Mouse (Mus musculus) G1E-ER4 (cell line): ENCODE results near the gene Arsa. TPM values are rescaled to one million over a fixed set of nuclear protein-coding genes. Genes with fewer than 3 reads are reported as not detected.

ENCODE experiments used
- GATA1 ChIP-seq: IDR thresholded peaks from one replicate; pipeline ENCODE4 v1.8.0; 2012; ENCODE audit warnings: low read length, inconsistent platforms
- polyA plus RNA-seq: library from polyadenylated mRNA; stranded (reverse); fragments of >175 nt; gene quantifications from 2 replicates; pipeline ENCODE4 v1.2.3, GENCODE M21; 2012

The Arsa gene
- polyA plus RNA-seq, 1 experiment: 57.4 TPM

DNA sequence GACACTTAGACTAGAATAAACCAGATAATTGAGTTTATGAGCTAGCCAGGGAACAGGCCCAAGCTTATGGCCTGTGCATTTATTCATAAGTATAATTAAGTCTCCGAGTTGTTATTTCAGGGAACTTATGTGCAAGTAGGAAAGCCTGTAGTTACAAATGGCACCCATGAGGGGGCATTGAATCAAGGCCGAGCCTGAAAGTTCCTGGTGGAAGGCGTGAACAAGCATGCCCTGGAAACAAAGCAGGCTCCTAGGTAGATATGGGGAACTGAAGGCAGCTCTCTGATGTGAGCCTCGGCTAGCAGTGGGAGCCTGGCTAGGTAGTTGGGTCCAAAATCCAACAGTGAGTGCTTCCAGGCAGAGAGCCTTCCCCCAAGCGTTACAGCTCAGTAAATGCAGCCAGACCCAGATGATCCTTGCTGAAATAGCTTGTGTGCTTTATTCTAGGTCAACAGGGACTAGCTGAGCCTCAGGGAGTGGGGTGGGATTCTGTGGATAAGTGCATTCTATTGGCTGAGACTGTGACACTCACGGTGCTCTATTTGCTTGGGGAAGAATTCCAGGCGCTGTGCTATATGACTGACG, 34.6 kb downstream of the Arsa start:
- no peak for TF ChIP-seq GATA1

- TF ChIP-seq GATA1: no peak
Observed at GRCm38 (mm10) chr15:89435878-89436277, 41.3 kb downstream of the Arsa start.

- TF ChIP-seq GATA1: no peak
Observed at GRCm38 (mm10) chr15:89434136-89434535, 43.1 kb downstream of the Arsa start.

GRCm38 (mm10) chr15:89432946-89433345, 44.3 kb downstream of the Arsa start:
- TF ChIP-seq GATA1: no peak

DNA sequence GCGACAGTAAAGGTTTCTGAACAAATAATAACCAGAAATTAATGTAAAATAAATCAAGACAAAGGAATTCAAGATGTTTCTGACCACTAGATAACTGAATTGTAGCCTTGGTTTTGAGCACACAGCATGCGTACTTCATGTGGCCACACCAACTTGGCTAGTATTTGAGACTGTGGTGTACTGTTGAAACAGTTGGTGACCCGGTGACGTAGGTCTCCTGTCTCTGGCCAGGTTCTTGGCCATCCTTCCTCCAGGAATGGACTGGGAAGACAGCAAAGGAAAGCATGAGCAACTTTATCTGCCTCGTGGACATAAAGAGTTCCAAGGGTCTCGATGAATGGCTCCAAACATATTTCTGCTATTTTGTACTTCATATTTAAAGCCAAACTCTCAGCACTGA, 45.4 kb downstream of the Arsa start:
- TF ChIP-seq GATA1: no peak

DNA sequence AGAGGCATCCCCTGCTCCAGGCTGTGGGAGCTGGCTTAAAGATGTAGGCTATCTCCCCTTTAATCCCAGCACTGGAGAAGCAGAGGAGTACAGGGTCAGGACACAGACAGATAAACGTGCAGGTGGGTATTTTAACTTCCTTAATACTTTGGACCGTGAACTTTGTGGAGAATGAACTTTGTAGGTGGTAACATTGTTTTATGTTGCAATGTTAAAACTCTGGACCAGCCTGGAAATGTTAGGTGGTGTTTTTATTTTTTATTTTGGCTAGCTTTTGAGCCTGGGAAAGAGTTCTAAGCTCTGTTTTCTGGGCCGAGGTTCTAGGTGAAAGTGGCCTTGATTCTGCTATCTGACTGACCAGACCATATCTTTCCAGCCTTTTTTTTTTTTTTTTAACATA, 46.0 kb downstream of the Arsa start:
- TF ChIP-seq GATA1: no peak

DNA sequence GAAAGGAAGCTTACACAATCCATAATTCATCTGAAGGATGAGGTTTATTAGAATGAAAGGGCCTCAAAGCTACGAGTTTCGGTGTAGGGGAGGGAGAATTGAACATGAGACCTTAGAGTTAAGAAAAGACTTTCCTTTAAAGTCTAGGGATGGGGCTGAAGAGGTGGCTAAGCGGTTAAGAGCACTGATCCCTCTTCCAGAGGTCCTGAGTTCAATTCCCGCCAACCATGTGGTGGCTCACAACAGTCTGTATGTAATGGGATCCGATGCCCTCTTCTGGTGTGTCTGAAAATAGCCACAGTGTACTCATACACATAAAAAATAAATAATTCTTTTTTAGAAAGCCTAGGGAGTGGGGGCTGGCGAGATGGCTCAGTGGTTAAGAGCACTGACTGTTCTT, 46.9 kb downstream of the Arsa start:
- no peak for TF ChIP-seq GATA1

- no peak for TF ChIP-seq GATA1
Observed at GRCm38 (mm10) chr15:89429352-89430221, 47.6 kb downstream of the Arsa start, which contains the start of the genes C730034F03Rik, Gm44502 and Chkb. Gene C730034F03Rik, plus strand, starts transcription at chr15:89429589. Gene Gm44502, minus strand, starts transcription at chr15:89429696. Gene Chkb, minus strand, starts transcription at chr15:89429908.

- no peak for TF ChIP-seq GATA1
Observed at GRCm38 (mm10) chr15:89428821-89429351, 48.3 kb downstream of the Arsa start.

GRCm38 (mm10) chr15:89428136-89428790, 49.0 kb downstream of the Arsa start:
- TF ChIP-seq GATA1: no peak

DNA sequence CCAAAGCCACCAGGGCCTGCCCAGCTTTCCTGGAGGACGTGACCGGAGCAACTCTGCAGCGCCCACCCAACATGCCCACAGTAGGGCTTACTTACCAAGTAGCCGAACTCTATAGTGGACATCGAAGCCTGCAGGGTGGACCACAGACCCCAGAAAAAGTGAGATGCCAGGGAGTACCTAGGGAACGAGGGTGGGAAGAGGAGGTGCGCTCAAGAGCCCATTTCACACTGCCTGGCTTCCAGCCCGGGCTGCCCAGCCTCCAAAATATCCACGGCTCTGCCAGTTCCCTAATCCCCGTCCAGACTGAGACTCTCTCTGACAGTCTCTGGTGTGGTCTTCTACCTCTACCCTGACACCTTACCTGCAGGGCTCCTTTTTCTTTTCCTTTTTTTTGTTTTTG, 50.5 kb downstream of the Arsa start:
- no peak for TF ChIP-seq GATA1

DNA sequence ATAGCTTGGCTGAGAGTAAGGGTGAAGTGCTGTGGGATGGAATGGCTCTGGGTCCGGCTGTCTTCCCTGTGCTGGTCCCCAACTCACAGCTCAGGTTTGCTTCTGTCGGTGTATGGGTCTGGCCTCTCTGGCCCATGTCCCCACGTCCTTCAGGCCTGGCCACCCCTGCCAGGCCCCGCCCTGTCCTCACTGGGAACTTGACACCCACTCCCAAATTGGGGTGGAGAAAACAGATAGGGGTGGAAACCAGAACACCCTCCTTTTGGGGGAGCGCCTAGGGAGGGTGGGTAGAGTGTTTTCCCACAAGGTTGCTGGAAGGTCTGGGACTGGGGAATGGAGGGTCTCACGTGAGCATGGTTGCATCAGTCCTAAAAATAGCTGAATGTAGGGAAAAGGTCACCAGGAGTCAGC, 51.5 kb downstream of the Arsa start, which contains the start of gene Cpt1b:
Gene Cpt1b (minus strand): TSS at position 153 of the 411 bp plus-strand sequence.
- TF ChIP-seq GATA1: no peak

DNA sequence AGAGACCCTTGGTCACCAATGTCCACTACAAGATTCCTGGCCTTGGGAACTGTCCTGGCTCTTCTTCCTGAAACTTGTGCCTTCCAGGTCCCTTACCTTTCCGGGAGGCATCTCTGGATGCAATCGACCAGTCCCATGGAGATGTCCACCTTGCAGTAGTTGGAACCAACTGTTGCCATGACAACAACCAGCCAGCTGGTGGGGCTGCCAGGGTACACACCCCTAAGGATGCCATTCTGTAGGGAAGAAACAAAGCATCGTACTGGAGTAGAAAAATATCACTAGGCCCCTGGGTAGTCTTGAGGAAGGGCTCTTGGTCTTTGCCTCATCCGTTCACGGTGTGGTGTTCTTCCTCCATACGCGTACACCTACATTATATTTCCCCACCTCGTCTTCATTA, 52.6 kb downstream of the Arsa start:
- TF ChIP-seq GATA1: no peak

Other genes starting within 250 kb of the Arsa start
- 140 and 169 TPM in 2 replicates for gene Sbf1, start 162.1 kb downstream of the Arsa start, polyA plus RNA-seq
- not detected in 2 replicates for gene Adm2, start 154.7 kb downstream of the Arsa start, polyA plus RNA-seq
- not detected in 2 replicates for gene Miox, start 143.0 kb downstream of the Arsa start, polyA plus RNA-seq
- 112 and 120 TPM in 2 replicates for gene Lmf2, start 121.8 kb downstream of the Arsa start, polyA plus RNA-seq
- gene Ncaph2, start 121.7 kb downstream of the Arsa start, polyA plus RNA-seq: 87.9 and 95.5 TPM in 2 replicates
- gene Sco2, start 103.6 kb downstream of the Arsa start, polyA plus RNA-seq: 83.8 and 92.0 TPM in 2 replicates
- gene Tymp, start 100.4 kb downstream of the Arsa start, polyA plus RNA-seq: 0.69 and 1.4 TPM in 2 replicates
- gene Odf3b, start 98.1 kb downstream of the Arsa start, polyA plus RNA-seq: not detected in 2 replicates
- gene Klhdc7b, start 92.5 kb downstream of the Arsa start, polyA plus RNA-seq: not detected in 2 replicates
- not detected in 2 replicates for gene Syce3, start 66.9 kb downstream of the Arsa start, polyA plus RNA-seq
- gene Cpt1b, start 51.6 kb downstream of the Arsa start, polyA plus RNA-seq: 0.41 and 0.71 TPM in 2 replicates
- gene C730034F03Rik, start 47.8 kb downstream of the Arsa start, polyA plus RNA-seq: 0.05 and 0.09 TPM in 2 replicates
- 0.45 and 1.3 TPM in 2 replicates for gene Gm44502, start 47.7 kb downstream of the Arsa start, polyA plus RNA-seq
- gene Chkb, start 47.5 kb downstream of the Arsa start, polyA plus RNA-seq: 60.6 and 103 TPM in 2 replicates
- gene Mapk8ip2, start 23.5 kb downstream of the Arsa start, polyA plus RNA-seq: not detected in 2 replicates
- gene Shank3, start 22.2 kb upstream of the Arsa start, polyA plus RNA-seq: 6.2 and 8.2 TPM in 2 replicates
- gene Acr, start 90.9 kb upstream of the Arsa start, polyA plus RNA-seq: not detected in 2 replicates
- 9.2 and 12.9 TPM in 2 replicates for gene Rabl2, start 114.5 kb upstream of the Arsa start, polyA plus RNA-seq